Mouse (Mus musculus): ENCODE results near the gene Eri3.

- TF ChIP-seq GATA1 (IDR thresholded peaks at IDR 0.05; ENCODE audit: borderline replicate concordance, low read length) = no peak
- no peak for TF ChIP-seq CTCF (IDR thresholded peaks at IDR 0.05; ENCODE audit: low read depth, low read length)
- no peak for TF ChIP-seq TAL1 (conservative IDR thresholded peaks at IDR 0.05; ENCODE audit: low read depth, low read length)
Observed at GRCm38 (mm10) chr4:117539329-117539980, 10.7 kb upstream of the Eri3 start.

Measured in G1E (cell line).